Mouse (Mus musculus) gastrocnemius, adult 2 months (tissue): ENCODE measurements at regions not wholly inside any gene's neighbourhood (a gene's known extent, or its start where the extent isn't known, plus 50 kb on each side); places are given as distances from the start of the nearest gene placed in this dataset.

Experiments used
- DNase-seq: peaks from one replicate; pipeline ENCODE4 v3.0.0; 2022
- H3K27ac ChIP-seq: fragments of 200-600 bp; 2 replicates; pipeline ENCODE4 v1.8.1; 2022; ENCODE audit warnings: mild to moderate bottlenecking
- H3K4me3 ChIP-seq: fragments of 200-600 bp; 2 replicates; pipeline ENCODE4 v1.8.1; 2022; ENCODE audit warnings: mild to moderate bottlenecking, moderate library complexity
- CTCF ChIP-seq: fragments of 200-600 bp; IDR thresholded peaks from 2 replicates; pipeline ENCODE4 v1.8.1; 2022; ENCODE audit warnings: antibody characterized with exemption, mild to moderate bottlenecking, moderate library complexity
- intact Hi-C: fragments of 180-260 bp; cut with DNase I; formaldehyde crosslinking; loops from one replicate; pipeline ENCODE4 v1.15.1; 2025

- Histone ChIP-seq H3K27ac (no peak overlapping the region), H3K4me3 (no peak overlapping the region)
- TF ChIP-seq CTCF: no peak
- DNase-seq: no peak
- intact Hi-C loops: no loop called here
Observed at GRCm38 (mm10) chr6:22591592-22591991, 235.5 kb upstream of the Fam3c start.

- intact Hi-C loops: no loop called here
- no peak overlapping the region for H3K4me3 ChIP-seq
- no peak for TF ChIP-seq CTCF
- H3K27ac ChIP-seq: no peak overlapping the region
- no peak for DNase-seq
Observed at GRCm38 (mm10) chr6:22584851-22585250, 228.8 kb upstream of the Fam3c start.

- Histone ChIP-seq H3K27ac (no peak overlapping the region), H3K4me3 (no peak overlapping the region)
- no peak for TF ChIP-seq CTCF
- DNase-seq: no peak
- intact Hi-C loops: no loop called here
Observed at GRCm38 (mm10) chr6:22572925-22573324, 216.9 kb upstream of the Fam3c start.

- no peak for TF ChIP-seq CTCF
- DNase-seq: no peak
- intact Hi-C loops: no loop called here
- Histone ChIP-seq H3K4me3 (no peak overlapping the region), H3K27ac (no peak overlapping the region)
Observed at GRCm38 (mm10) chr6:22567891-22568290, 211.8 kb upstream of the Fam3c start.

- H3K27ac ChIP-seq: no peak overlapping the region
- no peak for DNase-seq
- intact Hi-C loops: no loop called here
- TF ChIP-seq CTCF: no peak
- H3K4me3 ChIP-seq: no peak overlapping the region
Observed at GRCm38 (mm10) chr6:22548296-22549245, 192.5 kb upstream of the Fam3c start.

- Histone ChIP-seq H3K27ac (no peak overlapping the region), H3K4me3 (no peak overlapping the region)
- no peak for TF ChIP-seq CTCF
- intact Hi-C loops: no loop called here
- no peak for DNase-seq
Observed at GRCm38 (mm10) chr6:22541603-22542002, 185.6 kb upstream of the Fam3c start.

GRCm38 (mm10) chr6:22538254-22538653, 182.2 kb upstream of the Fam3c start:
- intact Hi-C loops: no loop called here
- Histone ChIP-seq H3K4me3 (no peak overlapping the region), H3K27ac (no peak overlapping the region)
- no peak for TF ChIP-seq CTCF
- no peak for DNase-seq

GRCm38 (mm10) chr6:22524384-22524783, 168.3 kb upstream of the Fam3c start:
- TF ChIP-seq CTCF: no peak
- no peak for DNase-seq
- intact Hi-C loops: no loop called here
- Histone ChIP-seq H3K27ac (no peak overlapping the region), H3K4me3 (no peak overlapping the region)

GRCm38 (mm10) chr6:22523582-22524234, 167.7 kb upstream of the Fam3c start:
- H3K27ac ChIP-seq: no peak overlapping the region
- DNase-seq: no peak
- intact Hi-C loops: no loop called here
- H3K4me3 ChIP-seq: no peak overlapping the region
- TF ChIP-seq CTCF: no peak

- DNase-seq: peak; percentile 17
- H3K4me3 ChIP-seq: no peak overlapping the region
- no peak for TF ChIP-seq CTCF
- intact Hi-C loops: no loop called here
- H3K27ac ChIP-seq: no peak overlapping the region
Observed at GRCm38 (mm10) chr6:22506871-22507270, 150.8 kb upstream of the Fam3c start.

GRCm38 (mm10) chr6:22497306-22497705, 141.3 kb upstream of the Fam3c start:
- Histone ChIP-seq H3K4me3 (no peak overlapping the region), H3K27ac (no peak overlapping the region)
- no peak for TF ChIP-seq CTCF
- DNase-seq: no peak
- intact Hi-C loops: no loop called here

GRCm38 (mm10) chr6:22496471-22496870, 140.4 kb upstream of the Fam3c start:
- intact Hi-C loops: no loop called here
- peak; percentile 28 for TF ChIP-seq CTCF
- H3K27ac ChIP-seq: no peak overlapping the region
- no peak for DNase-seq
- no peak overlapping the region for H3K4me3 ChIP-seq

- Histone ChIP-seq H3K4me3 (peak overlapping the region; percentile 45), H3K27ac (no peak overlapping the region)
- intact Hi-C loops: loop anchor here (1.0 to 5.0 kb wide), 2 partner anchors 168 to 371 kb away; no protein-coding TSS in a partner anchor
- TF ChIP-seq CTCF: peak; percentile 86
- DNase-seq: no peak
Observed at GRCm38 (mm10) chr6:22493632-22494260, 137.7 kb upstream of the Fam3c start.
